Mouse (Mus musculus) cerebellum, adult 9-10 months (tissue): Measurements from ENCODE around the gene Ccdc34.

Source experiments
- DNase-seq: peaks from one replicate; pipeline ENCODE4 v3.0.0; 2022

The Ccdc34 gene

DNA sequence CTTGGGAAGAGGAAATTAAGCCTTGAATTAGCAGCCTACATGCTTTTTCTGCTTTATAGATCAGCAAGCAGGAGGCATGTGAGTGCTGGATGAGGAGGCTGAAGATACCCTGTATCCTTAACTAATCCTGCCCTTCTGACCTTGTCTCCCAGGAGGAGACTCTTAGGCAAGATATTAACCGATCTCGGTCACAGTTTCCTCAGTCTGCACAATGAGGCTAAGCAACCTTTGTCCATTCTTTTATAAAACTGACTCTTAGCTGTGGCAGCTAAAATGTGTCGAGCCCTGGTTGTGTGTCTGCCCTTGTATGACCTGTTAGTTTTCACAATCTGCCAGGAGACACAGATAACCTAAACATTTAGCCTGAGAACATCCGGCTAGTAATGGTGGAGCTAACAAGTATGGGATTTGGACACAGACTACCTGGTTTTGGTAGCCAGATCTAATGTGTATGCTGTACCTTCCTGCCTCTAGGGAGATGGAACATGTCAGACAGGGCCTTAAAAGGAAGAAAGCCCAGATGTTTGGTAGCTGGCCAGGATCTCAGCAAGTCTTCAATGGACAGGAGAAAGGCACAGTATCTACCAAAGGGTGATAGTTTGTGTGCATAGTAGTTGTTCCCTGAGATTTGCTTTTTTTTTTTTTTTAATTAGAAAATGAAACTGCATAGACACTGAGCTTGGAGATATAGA is 165.3 kb downstream of the Ccdc34 start:
- DNase-seq, result no peak

DNA sequence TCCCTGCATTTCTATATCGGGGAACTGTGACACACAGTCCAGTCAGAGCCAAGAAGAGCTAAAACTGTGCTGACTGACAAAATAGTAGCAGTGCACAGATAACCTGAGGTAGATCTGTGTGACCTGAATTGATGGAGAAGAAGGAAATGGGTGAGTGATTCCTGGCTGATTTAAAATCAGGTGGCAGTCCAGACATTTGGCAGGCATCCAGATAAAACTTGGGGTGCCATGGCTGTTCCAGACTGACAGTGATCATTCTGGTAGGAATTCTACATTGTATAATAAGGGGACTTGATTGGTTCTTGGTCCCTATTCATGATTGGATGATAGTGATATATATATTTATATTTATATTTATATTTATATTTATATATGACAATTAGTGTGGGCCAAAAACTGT is 166.5 kb downstream of the Ccdc34 start:
- peak; percentile 31 for DNase-seq

DNA sequence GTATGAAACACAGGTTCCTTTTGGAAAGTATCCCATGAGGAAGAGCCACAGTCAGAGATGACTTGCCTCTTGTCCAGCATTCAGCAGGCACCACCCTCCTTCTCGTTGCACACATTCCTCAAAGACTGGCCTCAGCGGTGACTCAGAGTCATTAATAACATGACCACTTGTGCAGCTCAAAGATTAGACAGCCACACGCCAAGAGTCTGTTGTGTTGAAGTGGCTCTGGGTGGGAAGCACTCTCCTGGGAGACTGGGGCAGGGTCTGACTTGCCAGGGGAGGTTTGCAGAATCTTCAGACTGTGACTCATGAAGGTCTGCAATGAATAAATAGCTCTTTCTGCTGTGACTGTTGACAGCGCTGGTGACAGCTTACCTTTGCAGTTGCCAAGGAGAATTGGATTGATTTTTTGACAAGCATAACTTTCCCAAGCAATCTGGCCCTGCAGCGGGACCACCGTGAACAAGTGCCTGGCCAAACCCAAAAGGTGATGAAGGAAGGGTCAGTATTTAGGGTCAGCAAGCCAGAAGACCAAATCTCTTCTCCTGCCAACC is 168.9 kb downstream of the Ccdc34 start:
- DNase-seq, result no peak

DNA sequence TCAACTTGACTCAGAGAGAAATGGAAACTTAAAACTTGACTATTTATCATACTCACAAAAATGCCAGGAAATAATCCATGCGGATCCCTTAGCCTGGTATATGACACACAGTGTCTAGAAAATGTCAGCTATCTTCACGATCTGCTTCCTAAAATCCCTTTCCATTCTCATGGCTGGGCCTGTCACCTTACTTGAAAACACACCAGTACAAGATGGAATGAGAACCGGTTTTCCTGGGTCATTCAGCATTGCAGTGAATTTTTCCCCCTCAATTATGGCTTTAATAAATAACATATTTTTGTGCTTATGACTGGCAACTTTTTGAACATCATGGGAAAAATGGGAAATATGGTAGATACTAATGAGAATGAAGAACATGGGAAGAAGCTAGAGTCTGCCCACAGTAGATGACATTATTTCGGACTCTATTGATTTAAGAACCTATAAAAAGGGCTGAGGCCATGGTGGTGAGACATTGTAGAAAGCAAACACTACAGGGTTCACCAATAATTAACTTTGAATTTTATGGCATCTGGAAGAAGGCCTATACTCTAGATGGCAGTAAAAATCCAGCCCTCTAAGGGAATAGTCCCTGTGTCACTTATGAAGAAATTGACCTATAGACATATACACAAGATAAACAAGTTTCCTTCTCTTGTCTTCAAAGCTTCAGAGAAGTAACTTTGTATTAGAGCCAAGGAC is 171.2 kb downstream of the Ccdc34 start:
- no peak for DNase-seq

DNA sequence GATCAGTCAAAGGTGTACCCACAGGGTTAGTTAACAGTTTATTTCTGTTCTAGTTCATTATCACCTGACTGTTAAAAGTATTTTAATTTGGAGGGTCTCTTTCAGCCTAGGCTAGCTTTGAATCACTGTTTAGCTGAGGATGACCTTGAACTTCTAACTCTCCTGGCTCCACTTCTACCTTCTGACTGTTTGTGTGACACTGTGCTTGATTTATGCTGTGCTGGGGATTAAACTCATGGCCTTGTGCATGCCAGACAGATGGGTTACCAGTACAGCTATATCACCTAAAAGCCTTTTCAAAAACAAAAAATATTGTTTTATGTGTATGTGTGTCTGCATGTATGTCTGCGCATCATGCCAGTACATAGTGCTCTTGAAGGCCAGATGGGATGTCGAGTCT is 172.8 kb downstream of the Ccdc34 start:
- DNase-seq, result no peak

DNA sequence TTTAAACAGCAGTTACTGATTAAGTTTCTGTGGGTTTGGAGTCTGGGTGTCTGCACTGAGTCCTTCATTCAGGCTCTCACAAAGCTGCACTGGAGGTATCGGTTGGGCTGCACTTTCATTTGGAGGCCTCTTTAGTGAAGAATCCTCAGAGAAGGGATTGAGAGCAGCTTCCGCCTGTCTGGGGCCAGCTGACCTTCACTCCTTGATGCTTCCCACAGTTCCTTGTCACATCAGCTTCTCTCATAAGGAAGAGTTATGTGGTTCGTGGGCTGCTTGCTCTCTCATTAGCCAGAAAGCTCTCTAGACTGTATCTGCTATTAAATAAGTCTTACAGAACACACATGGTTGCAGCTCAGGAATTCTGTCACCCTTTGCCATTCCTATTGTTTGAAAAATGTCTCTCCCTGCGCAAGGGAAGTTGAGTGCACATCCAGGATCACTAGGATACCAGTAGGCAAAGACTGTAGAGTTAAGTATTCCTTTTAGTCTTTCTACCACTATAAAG is 173.6 kb downstream of the Ccdc34 start:
- DNase-seq, result no peak

DNA sequence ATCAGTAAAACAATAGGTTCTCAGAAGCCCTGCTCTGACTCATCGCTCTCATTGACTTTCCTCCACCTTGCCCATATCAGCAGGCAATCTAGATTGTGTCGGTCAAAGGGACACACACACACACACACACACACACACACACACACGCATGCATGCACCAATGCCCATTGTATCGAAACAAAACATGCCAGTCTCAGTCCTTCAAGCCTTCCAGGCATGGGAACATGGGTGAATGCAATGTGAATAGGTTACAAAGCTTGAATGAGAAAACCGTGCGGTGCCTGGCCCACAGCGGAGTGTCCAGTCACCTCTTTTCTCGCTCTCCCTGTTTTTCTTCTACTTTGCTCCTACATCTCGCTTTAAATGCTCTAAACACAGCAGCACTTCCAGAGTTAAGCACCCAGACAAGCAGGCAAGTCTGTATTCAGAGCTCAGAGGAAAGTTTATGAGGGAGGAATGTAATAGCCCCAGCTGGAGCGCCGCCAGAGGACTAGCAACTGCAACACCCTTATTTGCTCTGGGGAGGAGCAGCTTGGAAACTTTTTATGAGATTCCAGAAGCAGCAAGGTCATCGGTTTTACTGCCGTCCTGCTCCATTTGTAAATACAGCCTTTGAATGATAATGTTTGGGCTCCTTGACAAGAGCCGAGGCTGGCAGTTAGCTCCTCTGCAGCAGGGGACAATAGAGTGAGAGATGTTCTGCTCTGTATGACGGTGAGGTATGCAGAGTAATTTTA is 174.5 kb downstream of the Ccdc34 start:
- no peak for DNase-seq

DNA sequence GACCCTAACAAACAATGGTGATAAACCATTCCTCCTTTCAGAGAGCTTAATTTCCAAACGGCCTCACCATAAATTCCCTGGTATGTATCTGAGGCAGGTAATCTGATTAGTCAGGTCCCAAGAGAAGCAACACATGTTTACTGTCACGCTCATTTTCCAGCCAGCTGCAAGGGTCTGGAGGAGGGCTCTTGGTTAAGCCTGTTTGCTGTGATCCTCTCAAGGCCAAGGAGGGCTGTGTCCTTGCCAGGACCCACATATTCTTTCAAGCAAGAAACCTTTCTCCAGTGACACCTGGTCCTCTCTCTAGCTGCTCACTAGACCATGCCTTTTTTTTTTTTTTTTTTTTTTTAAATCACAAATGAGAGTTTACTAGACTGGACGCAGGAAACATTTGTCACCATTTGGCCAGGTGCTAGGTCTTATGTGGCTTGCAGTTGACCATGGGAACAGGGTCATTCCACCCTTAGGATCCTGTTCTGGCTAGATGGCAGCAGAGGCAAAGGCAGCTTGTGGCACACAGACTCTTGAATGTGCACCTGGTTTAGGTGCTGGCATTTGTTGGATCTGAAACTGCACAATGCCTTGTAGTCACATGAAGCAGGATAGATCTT is 175.2 kb downstream of the Ccdc34 start:
- DNase-seq, result no peak

DNA sequence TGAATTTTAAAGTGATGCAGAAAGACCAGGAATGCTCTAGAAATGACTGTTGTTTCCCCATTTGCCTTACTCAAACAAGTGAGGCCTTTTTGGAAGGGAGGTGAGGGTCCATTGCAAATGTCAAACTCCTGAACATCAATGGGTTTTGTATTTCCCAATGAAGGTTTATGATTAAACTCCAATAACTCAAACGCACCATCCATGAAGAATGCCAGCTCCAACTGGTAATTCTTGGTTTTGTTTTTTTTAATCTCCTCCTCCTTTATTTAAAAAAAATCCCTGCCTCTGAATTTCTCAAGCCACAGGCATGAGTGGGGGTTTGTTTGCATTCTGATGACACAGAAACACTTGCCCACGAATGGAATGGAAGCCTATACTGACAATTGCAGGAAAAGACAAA is 178.9 kb downstream of the Ccdc34 start:
- DNase-seq, result no peak

DNA sequence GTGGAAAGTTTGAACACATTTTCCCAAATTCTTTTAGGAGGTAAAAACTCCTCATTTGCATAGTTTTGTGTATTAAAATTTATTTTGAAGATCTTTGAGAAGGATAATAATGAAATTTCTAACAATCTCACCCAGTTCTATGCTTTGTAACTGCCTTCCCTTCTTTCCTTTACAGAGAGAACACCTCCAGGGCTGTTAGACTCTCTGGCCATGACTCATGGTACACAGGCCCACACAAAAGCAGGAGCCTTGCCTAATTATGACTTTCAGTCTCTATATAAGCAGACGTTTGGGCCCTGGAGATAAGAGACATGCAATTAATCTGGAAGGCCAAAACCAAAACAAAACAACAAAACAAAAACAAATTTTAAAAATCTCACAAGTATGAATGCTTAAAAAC is 182.0 kb downstream of the Ccdc34 start:
- DNase-seq, result no peak

DNA sequence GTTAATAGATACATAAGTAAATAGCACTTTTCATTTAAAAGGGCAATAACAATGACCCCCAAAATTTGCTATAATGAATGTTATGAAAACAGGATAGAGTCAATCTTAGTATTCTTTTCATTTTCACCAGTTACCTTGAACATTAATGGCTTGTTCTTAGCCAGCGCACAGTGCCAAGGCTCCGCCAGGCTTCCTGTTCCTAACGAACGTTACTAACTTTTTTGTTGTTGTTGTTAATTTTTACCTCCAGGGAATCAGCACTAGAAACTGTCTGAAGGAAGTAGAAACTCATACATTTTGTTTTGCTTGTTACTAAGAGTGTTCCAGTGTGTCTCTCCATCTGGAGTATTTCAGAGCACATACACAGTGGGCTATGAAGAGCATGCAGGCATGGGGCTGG is 184.2 kb downstream of the Ccdc34 start:
- no peak for DNase-seq

DNA sequence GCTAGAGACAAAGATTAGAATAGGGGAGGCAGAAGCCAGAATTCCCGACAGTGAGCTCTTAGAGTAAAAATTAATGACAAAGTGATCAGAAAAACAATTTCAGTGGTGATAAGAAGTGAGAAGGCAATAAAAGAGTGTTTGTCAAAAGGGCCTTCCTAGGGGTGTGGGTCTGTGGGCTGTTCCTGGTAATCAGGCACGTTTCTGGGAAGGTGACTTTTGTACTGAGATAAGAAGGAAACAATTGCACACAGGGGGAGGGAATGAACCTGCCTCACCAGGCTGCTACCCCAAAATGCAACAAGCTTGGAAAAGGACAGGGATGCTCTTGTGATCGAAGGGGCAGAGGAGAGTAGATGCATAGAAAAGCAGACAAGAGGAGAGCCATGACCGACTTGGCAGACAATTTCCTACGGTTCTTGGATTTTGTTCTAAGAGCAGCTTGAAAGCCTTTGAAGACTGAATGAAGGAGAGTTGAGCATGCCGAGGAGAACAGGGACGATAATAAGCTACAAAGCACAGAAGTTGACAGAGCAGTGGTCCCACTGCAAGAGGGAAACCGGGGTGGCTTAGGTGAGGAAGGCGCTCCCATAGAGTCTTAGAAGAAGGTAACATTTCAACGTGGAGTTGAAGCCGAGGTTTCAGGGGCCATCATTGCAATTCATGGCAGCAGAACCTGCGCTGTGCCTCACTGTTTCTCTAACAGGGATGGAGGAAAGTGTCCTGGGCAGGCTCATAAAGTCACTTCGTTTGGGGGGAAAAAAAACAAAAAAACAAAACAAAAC is 185.3 kb downstream of the Ccdc34 start:
- DNase-seq, result no peak

DNA sequence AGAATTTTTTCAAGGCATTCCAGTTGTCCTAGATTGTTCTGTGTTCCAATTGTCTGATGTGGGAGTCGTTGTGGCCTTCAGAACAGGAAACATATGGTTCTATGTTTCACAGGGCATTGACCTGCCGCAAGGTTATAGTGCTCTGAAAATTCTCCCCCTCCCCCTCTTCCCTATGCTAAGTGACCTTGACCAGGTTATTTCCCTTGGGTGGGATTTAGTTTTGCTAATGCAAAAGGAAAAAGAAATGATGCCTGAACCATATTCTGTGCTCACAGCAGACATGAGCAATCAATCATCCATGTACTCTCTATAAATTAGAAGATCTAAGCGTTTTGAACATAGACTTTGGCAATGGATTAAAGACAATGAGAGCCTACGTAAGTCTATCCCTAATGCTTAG is 186.6 kb downstream of the Ccdc34 start:
- DNase-seq, result no peak

DNA sequence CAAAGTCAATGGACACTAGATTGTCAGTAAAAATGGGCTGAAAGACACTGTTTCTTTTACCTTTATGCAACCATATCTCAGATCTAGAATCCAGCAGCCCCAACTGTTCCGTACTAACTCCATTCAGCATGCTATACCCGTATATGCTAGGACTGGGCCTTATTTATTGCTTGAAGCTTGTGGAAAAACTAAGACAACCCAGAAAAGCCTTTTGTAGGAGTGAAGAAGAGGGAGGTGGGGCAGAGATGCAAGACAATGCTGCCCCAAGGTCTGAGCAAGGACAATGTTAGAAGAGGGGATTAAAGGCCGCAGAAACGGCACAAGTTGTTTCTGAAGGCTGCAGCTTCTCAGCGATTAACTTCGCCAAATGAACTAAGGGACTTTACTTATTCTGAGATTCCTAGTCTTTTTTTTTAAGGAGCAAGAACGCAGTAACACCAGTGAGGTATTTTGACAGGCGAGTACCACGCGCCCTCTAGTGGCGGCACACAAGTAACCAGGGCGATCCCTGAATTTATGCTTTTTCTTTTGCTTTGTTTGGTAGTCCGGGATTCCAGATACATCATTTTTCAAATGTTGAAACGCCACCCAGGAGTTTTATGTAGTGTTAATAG is 187.2 kb downstream of the Ccdc34 start:
- DNase-seq, result peak; percentile 76

DNA sequence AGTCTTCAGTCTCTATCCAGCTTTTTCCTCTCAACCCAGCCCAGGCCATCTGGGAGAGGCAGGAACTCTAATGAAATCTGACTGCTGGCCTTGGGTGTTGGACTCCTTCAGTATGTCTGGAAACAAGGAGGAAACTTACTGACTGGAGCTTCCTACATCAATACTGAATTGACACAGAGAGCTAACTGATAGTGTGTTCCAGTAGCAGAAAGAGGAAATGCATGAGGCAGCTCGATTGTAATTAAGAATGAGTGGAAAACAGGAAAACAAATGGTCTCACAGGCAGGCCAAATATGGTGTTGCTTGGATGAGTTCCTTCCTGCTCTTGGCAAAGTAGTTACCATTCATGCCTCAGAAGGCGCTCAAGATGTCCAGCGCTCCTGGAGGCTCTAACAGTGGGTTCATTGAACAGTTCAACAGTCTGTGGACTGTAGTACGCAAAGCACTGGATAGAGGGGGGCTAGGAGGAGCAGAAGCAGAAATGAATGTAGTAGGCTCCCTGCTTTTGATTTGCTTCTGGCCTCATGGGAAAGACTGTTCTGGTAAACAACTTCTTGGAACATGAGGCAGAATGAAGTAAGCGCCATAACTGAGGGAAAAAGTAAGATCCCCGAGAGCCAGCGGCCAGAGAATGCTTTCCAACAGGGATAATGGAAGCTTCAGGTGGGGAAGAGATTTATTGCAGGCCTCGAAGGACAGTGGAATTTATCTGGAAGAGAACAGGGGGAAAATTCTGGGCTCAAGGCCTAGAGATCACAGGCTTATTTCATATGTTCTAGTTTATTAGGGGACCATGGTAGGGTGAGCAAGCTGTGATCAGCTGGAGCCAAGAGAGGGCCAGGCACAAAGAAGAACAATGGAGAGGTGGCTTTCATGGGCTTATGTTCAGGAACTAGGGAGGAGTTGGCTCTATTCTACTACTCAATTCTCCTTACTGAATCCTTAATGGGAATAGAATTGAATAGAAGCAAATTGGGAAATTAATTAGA is 193.2 kb downstream of the Ccdc34 start:
- DNase-seq, result peak; percentile 13

DNA sequence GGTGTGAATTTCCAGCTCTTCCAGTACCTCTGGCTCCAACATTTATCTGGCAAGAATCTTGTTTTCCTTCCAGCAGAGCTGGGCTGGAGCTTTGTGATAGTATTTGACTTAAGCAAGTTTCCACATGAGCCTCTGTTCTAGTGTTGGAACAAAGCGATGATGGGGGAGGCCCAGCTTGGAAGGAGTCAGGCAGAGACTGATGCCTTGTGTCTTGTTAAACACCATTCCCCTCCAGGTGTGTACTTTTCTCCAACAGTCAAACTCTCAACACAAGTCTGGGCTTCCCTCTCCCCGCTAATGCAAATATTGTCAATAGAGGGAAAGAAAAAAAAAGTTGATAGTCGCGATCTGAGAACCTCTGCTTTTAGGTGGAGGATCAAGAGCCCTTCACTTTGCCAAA is 196.7 kb downstream of the Ccdc34 start:
- no peak for DNase-seq

DNA sequence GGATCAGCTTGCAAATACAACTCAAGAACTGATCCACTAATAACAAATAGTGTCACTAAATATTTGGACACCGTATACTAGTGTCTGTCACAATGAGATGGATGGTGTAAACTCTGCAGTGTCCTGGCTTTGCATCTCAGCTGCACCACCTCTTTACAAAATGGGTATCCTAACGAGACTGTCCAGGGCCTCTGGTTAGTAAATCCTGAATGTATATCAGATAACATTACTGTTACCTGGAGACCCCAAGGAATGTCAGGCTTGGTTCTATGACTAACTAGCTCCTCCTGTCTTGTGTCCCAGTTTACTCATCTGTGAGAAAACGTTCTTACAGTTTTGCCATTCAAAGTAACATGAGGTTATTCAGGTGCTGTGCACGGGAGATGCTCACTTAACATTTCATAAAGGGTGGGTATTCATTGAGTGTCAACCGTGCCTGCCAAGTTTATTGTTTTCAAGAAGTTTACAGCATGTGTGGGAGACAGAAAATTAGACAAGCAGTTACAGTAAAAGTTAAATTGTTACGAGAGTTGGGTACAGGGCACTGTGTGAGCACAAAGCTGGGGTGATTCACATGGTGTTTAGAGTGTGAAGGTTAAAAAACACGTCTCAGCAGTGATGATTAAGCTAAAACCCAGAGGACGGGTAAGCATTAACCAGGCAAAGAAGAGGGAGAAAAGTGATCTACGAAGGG is 197.5 kb downstream of the Ccdc34 start:
- no peak for DNase-seq

DNA sequence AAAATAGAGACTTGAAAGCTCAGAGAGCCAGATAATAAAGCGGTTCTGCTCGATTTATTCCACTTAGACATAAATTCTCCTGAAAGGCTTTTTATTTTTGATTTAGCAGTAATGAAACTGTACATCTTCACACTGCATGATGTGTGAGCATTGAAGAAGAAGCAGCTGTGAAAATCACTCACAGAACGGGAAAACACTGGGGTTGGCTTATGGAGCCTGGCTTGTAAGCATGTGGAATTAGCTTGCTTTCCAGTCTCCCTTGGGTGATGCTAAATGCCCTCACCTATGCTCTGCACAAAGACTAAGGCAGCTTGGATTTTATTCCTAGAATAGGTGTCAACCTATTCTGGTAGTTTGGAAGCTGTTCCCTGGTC is 198.1 kb downstream of the Ccdc34 start:
- DNase-seq, result no peak

DNA sequence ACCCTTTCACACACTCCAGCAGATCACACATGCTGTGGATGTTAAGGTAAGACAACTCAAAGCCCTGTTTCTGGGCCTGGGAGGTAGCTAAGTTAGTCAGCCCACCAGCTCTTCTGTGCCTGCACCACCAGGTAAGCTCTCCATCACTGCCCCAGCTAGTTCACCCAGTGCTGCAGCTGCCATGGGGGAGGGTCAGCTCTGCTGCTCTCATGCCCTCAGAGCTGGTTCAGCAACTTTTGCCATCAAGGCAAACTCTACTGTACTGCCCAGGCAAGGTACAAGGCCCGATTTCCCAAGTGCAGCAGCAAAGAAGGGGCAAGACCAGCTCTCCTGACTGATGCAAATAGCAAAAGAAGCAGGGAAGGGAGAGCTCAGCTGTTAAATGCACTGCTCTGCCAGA is 202.9 kb downstream of the Ccdc34 start:
- no peak for DNase-seq

DNA sequence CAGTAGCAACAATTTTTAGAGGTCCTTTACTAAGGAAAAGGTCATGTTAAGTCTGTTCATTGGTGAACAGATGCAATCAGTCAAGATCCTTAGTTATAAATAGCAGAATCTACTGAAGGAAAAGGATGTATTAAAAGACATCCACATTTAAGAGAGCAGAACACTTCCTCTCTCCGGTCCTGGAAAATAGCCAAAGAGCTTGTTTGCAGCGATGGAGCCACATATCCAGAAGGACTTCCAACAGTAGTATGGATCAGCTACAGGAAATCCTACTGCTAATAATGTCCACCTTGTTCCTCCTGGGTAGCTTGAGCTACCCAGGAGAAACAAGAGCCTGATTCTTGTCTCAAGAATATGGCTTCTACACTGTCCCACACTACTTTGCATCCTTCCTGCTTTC is 205.2 kb downstream of the Ccdc34 start:
- DNase-seq, result no peak
